Mouse (Mus musculus) c-Kit-negative CD71-positive TER-119-positive erythroid progenitor cells, embryonic 14.5 days (primary cell): ENCODE data around the gene Thbs1.

Source experiments
- DNase-seq: peaks from one replicate; pipeline ENCODE4 v3.0.0-alpha.2; 2013; ENCODE audit warnings: low read depth, low spot score

The Thbs1 gene

DNA sequence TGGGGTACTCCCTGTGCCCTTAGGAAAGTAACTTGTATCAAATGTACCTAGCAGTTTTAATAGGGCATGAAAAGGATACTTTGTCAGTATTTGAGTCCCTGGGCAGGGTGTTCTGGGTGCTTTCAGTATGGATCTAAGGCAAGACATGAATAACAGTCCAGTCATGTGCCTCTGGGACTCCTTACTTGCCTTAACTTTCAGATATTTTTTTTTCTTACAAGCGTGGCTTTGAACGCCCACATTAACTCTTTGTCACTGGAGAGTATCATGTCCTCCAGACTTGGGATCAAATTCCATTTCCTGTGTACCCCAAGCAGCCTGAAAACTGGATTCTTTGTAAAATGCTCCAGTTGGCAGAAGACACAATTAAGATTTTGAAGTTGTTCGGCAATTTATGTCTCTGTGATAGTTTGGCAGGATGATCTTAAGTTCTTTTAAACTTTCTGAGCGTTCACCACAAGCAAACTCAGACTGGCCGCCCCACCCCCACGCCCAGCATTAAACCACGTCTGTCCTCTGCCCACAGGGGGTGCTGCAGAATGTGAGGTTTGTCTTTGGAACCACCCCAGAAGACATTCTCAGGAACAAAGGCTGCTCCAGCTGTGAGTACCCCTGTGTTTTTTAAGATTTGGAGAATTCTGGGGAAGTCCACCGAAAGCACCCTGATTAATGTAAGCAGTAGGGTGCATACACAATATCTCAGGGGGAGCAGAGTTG is 2.3 kb downstream of the Thbs1 start:
- no peak for DNase-seq

DNA sequence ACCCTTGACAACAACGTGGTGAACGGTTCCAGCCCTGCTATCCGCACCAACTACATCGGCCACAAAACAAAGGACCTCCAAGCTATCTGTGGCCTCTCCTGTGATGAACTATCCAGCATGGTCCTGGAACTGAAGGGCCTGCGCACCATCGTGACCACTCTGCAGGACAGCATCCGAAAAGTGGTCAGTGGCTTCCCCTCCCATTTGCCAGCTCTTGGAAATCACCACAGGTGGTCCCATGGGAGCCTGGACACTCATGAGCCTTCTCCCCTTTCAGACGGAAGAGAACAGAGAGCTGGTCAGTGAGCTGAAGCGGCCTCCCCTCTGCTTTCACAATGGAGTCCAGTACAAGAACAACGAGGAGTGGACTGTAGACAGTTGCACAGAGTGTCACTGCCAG is 3.0 kb downstream of the Thbs1 start:
- no peak for DNase-seq

DNA sequence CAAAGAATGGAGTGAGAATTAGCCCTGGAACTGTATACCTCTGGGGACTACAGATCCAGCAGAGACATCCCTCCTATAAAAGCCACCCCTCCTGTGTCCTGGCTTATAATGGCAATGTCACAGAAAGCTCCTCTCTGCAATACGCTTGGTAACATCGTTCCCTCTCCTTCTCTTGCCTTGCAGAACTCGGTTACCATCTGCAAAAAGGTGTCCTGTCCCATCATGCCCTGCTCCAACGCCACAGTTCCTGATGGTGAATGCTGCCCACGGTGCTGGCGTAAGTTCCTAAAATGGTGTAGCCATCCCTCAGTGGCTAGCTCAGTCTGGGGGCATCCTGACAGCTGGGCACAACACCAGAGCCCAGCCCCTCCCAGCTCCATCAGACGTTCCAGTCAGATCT is 4.0 kb downstream of the Thbs1 start:
- DNase-seq = no peak

DNA sequence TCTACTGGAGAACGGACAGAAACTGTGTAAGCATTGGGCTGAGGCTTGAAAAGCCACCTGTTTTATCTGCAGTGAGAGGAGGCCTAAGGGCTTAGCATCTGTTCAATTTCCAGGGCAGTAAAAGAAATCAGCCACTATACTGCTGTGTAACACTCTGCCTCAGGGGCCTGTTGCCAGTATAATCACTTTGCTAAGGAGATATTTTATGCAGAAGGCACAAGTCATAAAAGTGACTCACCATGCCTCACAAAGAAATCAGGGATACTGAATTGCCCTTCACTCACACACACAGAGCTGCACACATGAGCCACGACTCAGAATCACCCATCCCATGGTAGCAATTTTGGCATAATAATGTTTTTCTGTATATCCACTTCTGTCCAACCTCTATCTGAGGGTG is 4.5 kb downstream of the Thbs1 start:
- DNase-seq = no peak

DNA sequence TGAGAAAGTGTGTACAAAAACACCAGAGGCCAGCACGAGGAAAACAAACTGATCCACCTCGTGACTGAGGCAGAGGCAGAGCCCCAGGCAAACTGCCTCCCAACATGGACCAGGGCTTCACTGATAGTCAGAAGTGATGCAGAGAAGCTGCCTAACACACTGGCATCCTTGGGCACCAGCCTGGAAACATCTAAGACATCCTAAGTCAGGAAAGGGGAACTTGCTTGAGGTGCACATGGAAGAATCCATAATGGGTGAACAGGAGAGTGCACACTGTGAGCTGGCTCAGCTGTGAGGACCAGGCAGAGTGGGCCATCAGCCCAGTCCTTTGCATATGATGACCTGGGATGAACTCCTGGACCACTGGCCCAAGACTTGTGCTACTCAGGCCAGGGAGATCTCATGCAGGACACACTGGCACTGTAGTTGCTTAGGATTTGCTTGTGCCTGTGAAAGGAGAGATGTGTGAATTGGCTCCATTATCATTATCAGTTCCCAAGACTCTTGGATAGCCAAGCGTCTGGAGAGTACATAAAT is 5.1 kb downstream of the Thbs1 start:
- DNase-seq = no peak

DNA sequence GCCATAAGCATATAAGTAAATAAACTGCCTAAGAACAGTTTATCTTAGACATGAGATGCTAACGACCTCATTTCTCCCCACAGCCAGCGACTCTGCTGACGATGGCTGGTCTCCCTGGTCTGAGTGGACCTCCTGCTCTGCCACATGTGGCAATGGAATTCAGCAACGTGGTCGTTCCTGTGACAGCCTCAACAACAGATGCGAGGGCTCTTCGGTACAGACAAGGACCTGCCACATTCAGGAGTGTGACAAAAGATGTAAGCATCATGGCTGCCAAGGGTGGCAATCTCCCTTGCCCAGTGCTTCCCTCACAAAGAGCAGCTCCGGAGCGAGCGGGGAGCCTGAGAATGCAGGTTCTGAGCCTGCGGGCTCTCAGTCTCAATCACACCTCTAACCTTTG is 5.7 kb downstream of the Thbs1 start:
- no peak for DNase-seq

DNA sequence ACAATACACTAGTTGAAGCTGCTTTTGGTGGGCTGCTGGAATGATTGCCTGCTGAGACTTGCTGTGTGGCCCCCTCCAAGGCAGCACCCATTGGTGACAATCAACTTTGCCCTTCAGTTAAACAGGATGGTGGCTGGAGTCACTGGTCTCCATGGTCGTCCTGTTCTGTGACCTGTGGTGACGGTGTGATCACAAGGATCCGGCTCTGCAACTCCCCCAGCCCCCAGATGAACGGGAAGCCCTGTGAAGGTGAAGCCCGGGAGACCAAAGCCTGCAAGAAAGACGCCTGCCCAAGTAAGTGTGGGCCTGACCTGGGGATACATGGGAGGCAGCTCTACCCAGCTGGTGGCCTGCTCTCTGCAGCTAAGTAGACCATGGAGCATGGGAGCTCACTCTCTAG is 6.4 kb downstream of the Thbs1 start:
- no peak for DNase-seq

DNA sequence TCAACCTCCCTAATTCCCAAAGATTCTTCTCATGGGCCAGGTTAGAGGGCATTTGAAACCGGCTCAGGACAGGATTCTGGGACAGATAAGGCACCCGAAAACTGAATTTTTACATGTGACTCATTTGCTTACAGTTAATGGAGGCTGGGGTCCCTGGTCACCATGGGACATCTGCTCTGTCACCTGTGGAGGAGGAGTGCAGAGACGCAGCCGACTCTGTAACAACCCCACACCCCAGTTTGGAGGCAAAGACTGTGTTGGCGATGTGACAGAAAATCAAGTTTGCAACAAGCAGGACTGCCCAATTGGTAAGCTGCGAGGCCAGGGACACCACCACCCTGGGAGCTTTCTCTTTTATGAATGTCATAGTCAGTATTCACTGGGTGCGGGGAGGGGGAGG is 6.8 kb downstream of the Thbs1 start:
- no peak for DNase-seq

DNA sequence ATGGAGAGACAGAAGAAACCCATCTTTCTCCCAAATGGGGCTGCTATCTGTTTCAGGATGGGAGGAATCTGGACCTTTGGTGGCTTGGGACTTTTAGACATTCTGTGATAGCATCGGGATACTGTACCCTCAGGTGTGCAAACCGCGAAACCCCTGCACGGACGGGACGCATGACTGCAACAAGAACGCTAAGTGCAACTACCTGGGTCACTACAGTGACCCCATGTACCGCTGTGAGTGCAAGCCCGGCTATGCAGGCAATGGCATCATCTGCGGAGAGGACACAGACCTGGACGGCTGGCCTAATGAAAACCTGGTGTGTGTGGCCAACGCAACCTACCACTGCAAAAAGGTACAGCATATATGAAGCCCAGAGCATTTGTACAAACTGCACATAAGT is 8.0 kb downstream of the Thbs1 start:
- no peak for DNase-seq

DNA sequence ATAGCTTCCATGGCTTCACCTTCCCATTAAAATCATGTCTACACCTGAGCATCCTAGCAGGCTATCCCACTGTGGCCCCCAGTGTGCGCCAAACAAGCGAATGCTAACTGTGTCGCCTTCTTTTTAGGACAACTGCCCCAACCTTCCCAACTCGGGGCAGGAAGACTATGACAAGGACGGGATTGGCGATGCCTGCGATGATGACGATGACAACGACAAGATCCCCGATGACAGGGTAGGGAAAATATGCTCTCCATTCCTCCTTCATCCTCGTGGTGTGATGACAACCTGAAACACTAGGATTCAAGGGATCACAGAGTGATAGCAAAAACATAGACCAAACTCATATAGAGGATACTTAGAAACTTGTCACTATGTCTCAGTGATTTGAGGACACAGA is 8.4 kb downstream of the Thbs1 start:
- DNase-seq = no peak

DNA sequence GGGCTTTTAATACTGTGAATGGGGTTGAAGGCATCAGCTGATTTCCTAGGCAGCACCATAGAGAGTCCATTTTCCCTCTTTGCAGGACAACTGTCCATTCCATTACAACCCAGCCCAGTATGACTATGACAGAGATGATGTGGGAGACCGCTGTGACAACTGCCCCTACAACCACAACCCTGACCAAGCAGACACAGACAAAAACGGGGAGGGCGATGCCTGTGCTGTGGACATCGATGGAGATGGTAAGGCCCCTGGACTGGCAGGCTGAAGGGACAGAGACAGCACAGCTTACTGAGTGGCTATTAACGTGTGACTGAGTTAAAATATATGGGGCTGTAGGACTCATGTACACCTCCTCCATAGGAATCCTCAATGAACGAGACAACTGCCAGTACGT is 9.1 kb downstream of the Thbs1 start:
- DNase-seq = no peak

DNA sequence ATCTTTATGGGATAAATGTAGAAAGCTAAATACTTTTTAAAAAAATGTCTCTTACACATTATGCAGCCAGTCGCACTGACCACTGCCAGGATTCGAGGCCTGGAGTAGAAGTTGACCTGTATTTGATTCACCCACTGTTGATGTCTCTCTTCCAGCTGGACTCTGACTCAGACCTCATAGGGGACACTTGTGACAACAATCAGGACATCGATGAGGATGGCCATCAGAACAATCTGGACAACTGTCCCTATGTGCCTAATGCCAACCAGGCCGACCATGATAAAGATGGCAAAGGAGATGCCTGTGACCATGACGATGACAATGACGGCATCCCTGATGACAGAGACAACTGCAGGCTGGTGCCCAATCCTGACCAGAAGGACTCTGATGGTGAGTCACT is 10.6 kb downstream of the Thbs1 start:
- no peak for DNase-seq

DNA sequence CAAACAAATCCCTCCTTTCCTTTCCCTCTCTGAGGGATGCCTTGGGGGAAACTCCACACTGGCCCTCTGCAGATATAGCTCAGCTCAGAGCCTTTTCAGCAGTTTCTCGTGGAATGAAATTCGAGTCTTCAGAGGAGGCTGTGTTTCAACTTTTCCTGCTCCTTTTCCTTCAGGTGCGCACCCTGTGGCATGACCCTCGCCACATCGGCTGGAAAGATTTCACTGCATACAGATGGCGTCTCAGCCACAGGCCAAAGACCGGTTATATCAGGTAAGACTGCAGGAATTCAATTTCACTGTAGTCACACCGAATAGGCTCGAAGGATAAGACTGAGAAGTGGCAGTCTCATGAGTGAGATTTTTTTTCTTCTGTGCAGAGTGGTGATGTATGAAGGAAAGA is 12.1 kb downstream of the Thbs1 start:
- no peak for DNase-seq

DNA sequence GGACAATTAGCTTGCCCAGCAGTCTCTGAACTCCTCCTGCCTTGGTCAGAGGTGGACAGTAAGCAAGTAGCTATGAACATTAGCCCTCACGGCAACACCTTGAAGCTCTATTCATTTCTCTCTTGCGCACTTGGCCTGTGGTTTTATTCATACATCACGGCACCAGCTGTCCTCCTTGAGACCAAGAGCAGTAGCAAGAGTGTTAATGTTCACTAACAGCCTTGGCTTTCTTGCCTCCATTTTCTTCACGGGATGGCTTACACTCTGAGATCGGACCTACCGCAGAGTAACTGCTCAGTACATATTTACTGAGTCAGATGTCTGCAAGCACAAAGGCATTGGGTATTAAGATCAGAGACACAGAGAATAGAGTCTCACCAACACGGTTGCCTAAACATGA is 12.8 kb downstream of the Thbs1 start:
- DNase-seq = no peak

DNA sequence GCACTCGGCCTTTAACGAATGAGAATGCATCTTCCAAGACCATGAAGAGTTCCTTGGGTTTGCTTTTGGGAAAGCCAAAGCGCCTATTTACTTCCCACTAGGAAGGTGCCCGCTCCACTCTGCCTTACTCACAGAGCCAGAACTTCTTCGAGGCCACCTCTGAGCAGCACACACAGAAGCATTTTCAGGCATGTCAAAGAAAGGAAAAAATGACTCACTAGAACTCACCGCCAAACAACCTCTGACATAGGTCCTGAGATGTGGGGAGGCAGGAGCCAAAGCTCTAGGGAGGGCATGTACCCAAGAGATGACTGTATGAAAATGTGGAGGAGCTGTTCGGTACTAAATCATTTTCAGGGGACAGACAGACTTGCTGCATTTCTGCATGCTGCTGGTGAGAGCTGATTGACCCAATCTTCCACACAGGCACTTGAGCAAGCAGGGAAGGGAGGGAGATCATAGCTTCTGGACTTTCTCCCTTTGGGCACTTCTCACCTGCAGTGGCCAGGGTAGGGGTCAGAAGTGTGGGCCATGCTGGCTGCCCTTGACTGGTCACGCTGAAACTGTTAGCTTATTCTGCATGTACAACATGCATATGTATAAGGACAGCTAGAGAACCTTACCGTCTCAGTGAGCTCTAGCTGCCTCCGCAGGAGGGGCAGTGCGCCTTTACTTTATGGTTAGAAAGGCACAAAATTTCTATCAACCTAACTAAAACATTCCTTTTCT is 13.7 kb downstream of the Thbs1 start:
- no peak for DNase-seq

DNA sequence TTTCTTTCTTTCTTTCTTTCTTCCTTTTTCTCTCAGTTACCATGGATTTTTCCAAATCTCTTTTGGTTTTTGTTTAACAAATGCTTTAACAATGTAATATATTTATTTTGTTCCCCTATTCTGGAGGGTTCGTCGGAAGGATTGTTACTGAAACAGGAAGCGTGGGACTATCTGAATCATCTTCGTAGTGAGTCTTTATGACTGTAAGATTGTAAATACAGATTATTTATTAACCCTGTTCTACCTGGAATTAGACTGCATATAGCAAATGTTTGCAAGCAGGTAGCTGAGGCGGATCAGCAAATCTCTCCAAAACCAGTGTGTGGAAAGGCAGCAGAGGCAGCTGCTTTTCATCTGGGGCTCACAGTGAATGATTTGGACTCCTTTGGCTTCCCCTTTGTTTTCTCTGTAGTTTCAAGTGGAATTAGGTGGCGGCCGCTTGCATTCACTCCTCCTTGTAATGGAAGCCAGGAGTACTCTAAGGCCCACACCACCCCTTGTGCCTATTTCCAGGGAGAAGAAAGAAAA is 14.3 kb downstream of the Thbs1 start:
- DNase-seq = no peak

DNA sequence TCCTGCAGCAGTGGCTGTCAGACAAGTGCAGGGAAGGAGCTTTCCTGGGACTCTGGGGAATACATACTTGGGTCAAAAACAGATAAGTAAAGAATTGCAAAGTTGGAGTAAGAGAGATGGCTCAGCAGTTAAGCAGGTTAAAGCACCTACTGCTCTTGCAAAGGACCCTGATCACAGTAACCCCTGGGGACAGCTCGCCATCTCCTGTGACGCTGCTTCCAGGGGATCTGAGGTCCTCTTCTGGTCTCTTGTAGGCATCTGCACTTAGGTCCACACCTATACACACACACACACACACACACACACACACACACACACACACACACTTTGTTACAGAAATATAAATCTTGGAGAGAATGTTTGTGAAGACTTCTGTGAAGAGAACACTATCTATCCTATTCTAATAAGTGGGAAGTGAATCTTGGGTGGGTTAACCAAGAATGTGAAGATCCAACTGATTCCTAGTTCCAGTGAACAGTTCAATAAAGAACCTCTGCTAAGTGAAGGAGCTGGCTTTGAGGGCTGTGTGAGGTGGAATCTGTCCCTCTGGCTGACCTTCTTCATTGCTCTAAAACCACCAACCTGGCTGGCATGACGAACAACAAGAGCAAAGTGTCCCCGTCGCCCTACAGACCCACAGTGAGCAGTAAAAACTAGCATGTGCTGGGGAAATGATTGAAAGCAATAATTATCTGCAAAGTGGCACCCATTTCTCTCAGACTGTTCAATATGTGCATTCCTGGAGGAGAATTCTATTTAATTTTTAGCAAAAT is 16.0 kb downstream of the Thbs1 start:
- DNase-seq = no peak

DNA sequence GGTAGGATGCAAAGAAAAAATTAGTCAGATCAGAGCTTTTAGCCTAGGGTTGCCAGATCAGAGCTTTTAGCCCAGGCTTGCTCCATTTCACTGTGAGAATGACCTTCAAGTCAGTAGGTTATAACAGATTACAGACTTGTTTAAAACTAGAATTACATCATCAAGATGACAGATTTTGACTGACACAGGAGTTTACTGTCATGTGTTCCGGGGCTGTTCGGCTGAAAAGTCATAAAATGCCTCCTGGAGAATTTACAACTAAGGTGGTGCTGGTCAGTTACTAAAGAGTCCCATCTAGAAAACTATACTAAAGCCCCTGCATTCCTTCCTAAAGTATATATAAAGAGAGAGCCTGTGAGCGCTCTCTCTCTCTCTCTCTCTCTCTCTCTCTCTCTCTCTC is 16.6 kb downstream of the Thbs1 start:
- no peak for DNase-seq

DNA sequence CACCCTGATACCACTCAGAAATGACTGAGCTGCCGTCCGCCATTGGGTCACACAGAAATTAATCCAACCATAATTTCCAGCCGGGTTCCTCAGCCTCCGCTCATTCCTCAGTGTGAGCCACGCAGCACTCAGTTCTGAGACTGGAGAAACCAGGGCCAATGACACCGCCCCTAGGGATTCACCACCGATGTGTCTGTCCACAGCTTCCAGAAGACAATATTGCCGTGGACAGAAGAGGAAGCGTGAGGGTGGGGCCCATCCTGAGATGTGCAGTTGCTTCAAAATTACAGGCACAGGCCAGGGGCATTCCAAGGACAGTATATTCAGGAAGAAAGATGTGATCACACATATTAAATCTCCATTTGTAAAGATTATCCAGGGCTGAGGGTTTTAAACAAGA is 25.4 kb downstream of the Thbs1 start:
- DNase-seq = no peak

DNA sequence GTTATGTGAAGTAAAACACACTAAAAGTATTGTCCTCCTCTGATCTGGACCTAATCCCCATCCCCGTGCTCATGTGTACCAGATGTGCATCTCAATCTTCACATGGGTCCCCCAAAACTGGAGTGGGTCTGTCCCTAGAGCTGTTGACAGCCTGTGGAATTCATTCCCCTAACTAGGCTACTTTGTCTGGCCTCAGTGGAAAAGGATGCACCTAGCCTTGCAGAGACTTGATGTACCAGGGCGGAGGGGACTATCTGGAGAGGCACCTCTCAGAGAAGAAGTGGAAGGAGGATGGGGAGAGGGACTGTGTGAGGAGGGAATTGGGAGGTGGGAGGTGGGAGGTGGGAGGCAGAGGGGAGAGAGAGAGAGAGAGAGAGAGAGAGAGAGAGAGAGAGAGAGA is 26.1 kb downstream of the Thbs1 start:
- DNase-seq = no peak

DNA sequence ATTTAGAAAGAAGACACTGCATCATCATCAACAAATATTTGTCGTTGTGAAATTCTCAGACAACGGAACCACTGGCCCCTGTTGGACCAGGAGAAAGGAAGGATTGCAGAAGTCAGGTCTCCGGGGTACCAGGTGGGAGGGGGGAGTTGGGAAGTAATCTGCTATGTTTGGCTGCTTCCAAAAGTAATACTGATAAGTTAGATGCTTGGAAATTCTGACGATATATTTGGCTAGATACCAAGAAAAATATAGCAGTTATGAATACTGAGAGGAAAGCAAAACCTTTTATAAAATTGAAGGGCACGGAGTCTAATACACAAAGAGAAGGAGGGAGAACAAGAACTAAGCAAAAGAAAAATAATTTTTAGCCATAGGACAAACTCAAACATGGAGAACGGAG is 27.6 kb downstream of the Thbs1 start:
- no peak for DNase-seq

DNA sequence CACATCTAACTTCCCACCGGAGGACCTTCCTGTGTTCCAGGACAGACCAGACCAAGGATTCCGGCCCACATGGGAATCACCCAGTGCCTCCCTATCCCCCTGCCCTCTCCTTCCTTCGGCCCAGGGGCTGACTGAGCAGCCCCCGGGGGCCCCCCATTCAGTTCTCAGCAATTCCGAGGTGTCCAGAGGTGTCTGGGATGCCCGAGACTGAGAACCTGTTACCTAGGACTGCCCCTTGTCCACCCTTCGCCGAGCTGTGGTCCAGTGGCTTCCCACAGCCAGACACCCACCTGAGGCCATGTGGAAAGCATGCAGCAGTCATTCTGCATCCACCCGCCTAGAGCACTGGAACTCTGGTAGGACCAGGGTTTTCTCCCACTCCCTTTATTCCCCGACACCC is 30.0 kb downstream of the Thbs1 start:
- no peak for DNase-seq
